Mouse (Mus musculus): ENCODE measurements around the gene 1700092M07Rik. TPM values are rescaled to one million over a fixed set of nuclear protein-coding genes. Genes with fewer than 3 reads are reported as not detected.

Gene 1700092M07Rik
- total RNA-seq, 2 experiments from 2014 or later: 0.94 to 1.5 TPM

GRCm38 (mm10) chr19:8739646-8740045 is 872 bp upstream of the 1700092M07Rik start:
- no peak for DNase-seq (ENCODE audit: low spot score in 2 of 2)

- DNase-seq (ENCODE audit: low spot score in 2 of 2): peak; percentile 89 to 95
Observed at GRCm38 (mm10) chr19:8741243-8741869, 838 bp downstream of the 1700092M07Rik start, which contains the start of gene Stx5a. Stx5a (plus strand) TSS chr19:8741413.

GRCm38 (mm10) chr19:8742176-8742575 is 1.7 kb downstream of the 1700092M07Rik start:
- DNase-seq (ENCODE audit: low spot score in 2 of 2): no peak

GRCm38 (mm10) chr19:8745382-8745781 is 4.9 kb downstream of the 1700092M07Rik start:
- no peak for DNase-seq (ENCODE audit: low spot score in 2 of 2)

GRCm38 (mm10) chr19:8747368-8747767 is 6.8 kb downstream of the 1700092M07Rik start:
- DNase-seq (ENCODE audit: low spot score in 2 of 2): no peak

- DNase-seq (ENCODE audit: low spot score in 2 of 2): no peak
Observed at GRCm38 (mm10) chr19:8755652-8756051, 15.1 kb downstream of the 1700092M07Rik start.

- DNase-seq (ENCODE audit: low spot score in 2 of 2): peak; percentile 92 to 94
Observed at GRCm38 (mm10) chr19:8756635-8757387, 16.3 kb downstream of the 1700092M07Rik start, which contains the start of gene Nxf1. Nxf1 (plus strand) TSS chr19:8757073.

- DNase-seq (ENCODE audit: low spot score in 2 of 2): no peak
Observed at GRCm38 (mm10) chr19:8757471-8757998, 17.0 kb downstream of the 1700092M07Rik start.

- DNase-seq (ENCODE audit: low spot score in 2 of 2): no peak
Observed at GRCm38 (mm10) chr19:8758899-8759298, 18.4 kb downstream of the 1700092M07Rik start.

GRCm38 (mm10) chr19:8760757-8761156 is 20.2 kb downstream of the 1700092M07Rik start:
- DNase-seq (ENCODE audit: low spot score in 2 of 2): no peak

GRCm38 (mm10) chr19:8763276-8763675 is 22.8 kb downstream of the 1700092M07Rik start:
- no peak for DNase-seq (ENCODE audit: low spot score in 2 of 2)

- no peak for DNase-seq (ENCODE audit: low spot score in 2 of 2)
Observed at GRCm38 (mm10) chr19:8765562-8765961, 25.0 kb downstream of the 1700092M07Rik start.

GRCm38 (mm10) chr19:8770567-8771270 is 30.2 kb downstream of the 1700092M07Rik start, which contains the start of gene Tmem223:
Tmem223 (plus strand) TSS chr19:8770996.
- peak; percentile 80 to 84 for DNase-seq (ENCODE audit: low spot score in 2 of 2)

- DNase-seq (ENCODE audit: low spot score in 2 of 2): no peak
Observed at GRCm38 (mm10) chr19:8772996-8773395, 32.5 kb downstream of the 1700092M07Rik start.

GRCm38 (mm10) chr19:8773409-8773808 is 32.9 kb downstream of the 1700092M07Rik start:
- DNase-seq (ENCODE audit: low spot score in 2 of 2): no peak

- peak; percentile 96 to 97 for DNase-seq (ENCODE audit: low spot score in 2 of 2)
Observed at GRCm38 (mm10) chr19:8774086-8774835, 33.7 kb downstream of the 1700092M07Rik start, which contains the start of gene Tmem179b. Tmem179b (minus strand) TSS chr19:8774467.

GRCm38 (mm10) chr19:8774951-8775421 is 34.5 kb downstream of the 1700092M07Rik start:
- DNase-seq (ENCODE audit: low spot score in 2 of 2): no peak

GRCm38 (mm10) chr19:8786008-8786781 is 45.7 kb downstream of the 1700092M07Rik start, which contains the start of gene Taf6l:
Taf6l (minus strand) TSS chr19:8786417.
- peak; percentile 88 to 92 for DNase-seq (ENCODE audit: low spot score in 2 of 2)

GRCm38 (mm10) chr19:8788521-8788920 is 48.0 kb downstream of the 1700092M07Rik start:
- no peak for DNase-seq (ENCODE audit: low spot score in 2 of 2)

Measured in left cerebral cortex, adult 18-20 months (tissue).